Mouse (Mus musculus) neural tube, embryonic 13.5 days (tissue): ENCODE measurements around the gene Akt1. TPM values are rescaled to one million over a fixed set of nuclear protein-coding genes. Genes with fewer than 3 reads are reported as not detected.

Experiments
- ATAC-seq: fragments of 200-750 bp; cut with Nextera tagmentation; 2 replicates; pipeline ENCODE4 v1.8.0; 2017; ENCODE audit warnings: low read depth, mild to moderate bottlenecking, moderate TSS enrichment, moderate library complexity
- H3K27ac ChIP-seq: fragments of 300-500 bp; sonication (generic); replicated peaks from 2 replicates; pipeline ENCODE4 v1.5.1; 2015; ENCODE audit warnings: moderate library complexity, mild to moderate bottlenecking, inconsistent platforms
- H3K27me3 ChIP-seq: fragments of 300-500 bp; sonication (generic); 2 replicates; pipeline ENCODE4 v1.6.1; 2015; ENCODE audit warnings: mild to moderate bottlenecking, inconsistent platforms
- H3K36me3 ChIP-seq: fragments of 300-500 bp; sonication (generic); 2 replicates; pipeline ENCODE4 v1.6.1; 2015; ENCODE audit warnings: mild to moderate bottlenecking, inconsistent platforms
- H3K4me1 ChIP-seq: fragments of 300-500 bp; sonication (generic); replicated peaks from 2 replicates; pipeline ENCODE4 v1.6.1; 2015; ENCODE audit warnings: inconsistent platforms
- H3K4me2 ChIP-seq: fragments of 300-500 bp; sonication (generic); 2 replicates; pipeline ENCODE4 v1.6.1; 2015; ENCODE audit warnings: inconsistent platforms, mild to moderate bottlenecking, moderate library complexity
- H3K4me3 ChIP-seq: fragments of 300-500 bp; sonication (generic); 2 replicates; pipeline ENCODE4 v1.5.1; 2015; ENCODE audit warnings: mild to moderate bottlenecking, inconsistent platforms
- H3K9ac ChIP-seq: fragments of 300-500 bp; sonication (generic); 2 replicates; pipeline ENCODE4 v1.6.1; 2015; ENCODE audit warnings: moderate library complexity, mild to moderate bottlenecking, inconsistent platforms
- H3K9me3 ChIP-seq: fragments of 300-500 bp; sonication (generic); 2 replicates; pipeline ENCODE4 v1.6.1; 2016; ENCODE audit warnings: inconsistent platforms
- WGBS: fragments of 180-500 bp; shearing (Covaris S2); methylation state at CpG from one replicate; pipeline ENCODE4 v1.1.7; 2015; 5-methylcytosine and 5-hydroxymethylcytosine counted together
- polyA plus RNA-seq: library from polyadenylated mRNA; unstranded; fragments of >200 nt; fragmentation: Nextera tagmentation; extraction: Ambion mirVana; gene quantifications from 2 replicates; pipeline ENCODE4 v1.2.1, GENCODE M21; 2015

Gene Akt1
- polyA plus RNA-seq, 1 experiment from 2014 or later, result 101 TPM

DNA sequence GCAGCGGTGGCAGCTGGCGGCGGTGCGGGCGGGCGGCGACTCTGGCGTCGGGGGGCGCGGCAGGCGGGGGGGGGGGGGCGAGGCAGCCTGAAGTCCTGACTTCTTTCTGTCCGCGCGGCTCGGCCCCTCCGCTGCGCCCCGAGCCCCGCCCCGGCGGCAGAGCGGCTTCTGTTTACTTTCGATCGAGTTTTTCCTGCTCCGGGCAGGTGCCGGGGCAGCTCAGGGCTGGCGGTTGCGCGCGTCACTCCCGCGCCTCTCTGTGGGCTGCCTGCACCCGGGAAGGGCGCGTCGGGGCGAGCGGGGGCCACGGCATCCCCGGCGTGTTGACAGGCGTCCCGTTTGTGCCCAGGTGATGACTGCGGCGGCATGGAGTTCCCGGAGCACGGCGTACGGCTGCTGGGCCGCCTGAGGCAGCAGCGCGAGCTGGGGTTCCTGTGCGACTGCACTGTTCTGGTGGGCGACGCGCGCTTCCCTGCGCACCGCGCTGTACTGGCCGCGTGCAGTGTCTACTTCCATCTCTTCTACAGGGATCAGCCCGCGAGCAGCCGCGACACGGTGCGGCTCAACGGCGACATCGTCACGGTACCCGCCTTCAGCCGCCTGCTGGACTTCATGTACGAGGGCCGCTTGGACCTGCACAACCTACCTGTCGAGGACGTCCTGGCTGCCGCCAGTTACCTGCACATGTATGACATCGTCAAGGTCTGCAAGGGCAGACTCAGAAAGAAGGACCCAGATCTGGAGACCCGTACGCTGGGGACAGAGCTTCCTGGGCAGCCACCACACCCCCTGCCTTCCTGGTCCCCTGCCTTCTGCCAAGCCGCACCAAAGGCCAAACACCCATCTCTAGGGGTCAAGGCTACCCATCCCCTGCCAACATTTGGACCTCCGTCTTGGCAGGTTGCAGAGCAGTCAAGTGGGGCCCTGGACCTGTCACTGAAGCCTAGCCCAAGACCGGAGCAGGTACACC, 4.6 kb upstream of the Akt1 start:
- H3K9ac ChIP-seq, result peak overlapping the region; percentile 69
- peak; percentile 33; the same call in 1 of the 2 replicates for ATAC-seq
- no peak overlapping the region for H3K27ac ChIP-seq
- H3K4me3 ChIP-seq, result peak overlapping the region; percentile 52
- peaks cover 42% of the 10 kb centered on the region for H3K27me3 ChIP-seq
- WGBS, result 3% methylated on average over 75 of the region's 87 CpGs
- no peaks in the 10 kb centered on the region for H3K9me3 ChIP-seq
- no peaks in the 10 kb centered on the region for H3K36me3 ChIP-seq
- peak overlapping the region; percentile 92 for H3K4me2 ChIP-seq
- H3K4me1 ChIP-seq, result peaks cover 48% of the 10 kb centered on the region

DNA sequence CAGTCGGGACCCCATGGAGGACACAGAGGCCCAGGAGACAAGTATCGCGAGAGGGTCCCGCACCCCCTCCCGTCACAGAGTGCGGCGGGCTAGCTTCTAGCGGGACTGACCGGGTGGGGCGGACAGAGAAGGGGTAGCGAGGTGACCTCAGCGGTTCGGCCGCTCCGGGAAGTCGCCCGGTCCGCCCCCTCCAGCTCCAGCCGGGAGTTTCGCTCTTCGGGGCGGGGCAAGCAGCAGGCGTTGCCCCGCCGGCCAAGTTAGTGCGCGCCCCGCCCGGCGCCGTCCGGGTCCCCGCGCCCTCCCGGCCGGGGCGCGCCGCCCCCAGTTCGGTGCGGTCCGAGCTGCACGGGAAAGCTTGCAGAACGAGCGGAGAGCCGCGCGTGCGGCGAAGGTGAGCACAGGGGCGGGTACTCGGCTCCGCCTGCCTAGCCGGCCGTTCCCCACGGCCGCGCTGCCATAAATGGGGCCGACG, 3.9 kb upstream of the Akt1 start, which contains the start of gene Zbtb42:
Gene Zbtb42, plus strand, starts transcription at position 274 of the 472 bp plus-strand sequence.
- Histone ChIP-seq H3K4me3 (peak within 1 kb of the TSS; percentile 52), H3K9me3 (no peaks in the 10 kb centered on the region), H3K27ac (no peak within 1 kb of the TSS), H3K4me1 (peaks cover 49% of the 10 kb centered on the region), H3K9ac (peak within 1 kb of the TSS; percentile 69), H3K4me2 (peak within 1 kb of the TSS; percentile 92), H3K36me3 (no peaks in the 10 kb centered on the region), H3K27me3 (peaks cover 42% of the 10 kb centered on the region)
- under 1% methylated on average over 43 of the region's 60 CpGs for WGBS
- ATAC-seq, result no peak

DNA sequence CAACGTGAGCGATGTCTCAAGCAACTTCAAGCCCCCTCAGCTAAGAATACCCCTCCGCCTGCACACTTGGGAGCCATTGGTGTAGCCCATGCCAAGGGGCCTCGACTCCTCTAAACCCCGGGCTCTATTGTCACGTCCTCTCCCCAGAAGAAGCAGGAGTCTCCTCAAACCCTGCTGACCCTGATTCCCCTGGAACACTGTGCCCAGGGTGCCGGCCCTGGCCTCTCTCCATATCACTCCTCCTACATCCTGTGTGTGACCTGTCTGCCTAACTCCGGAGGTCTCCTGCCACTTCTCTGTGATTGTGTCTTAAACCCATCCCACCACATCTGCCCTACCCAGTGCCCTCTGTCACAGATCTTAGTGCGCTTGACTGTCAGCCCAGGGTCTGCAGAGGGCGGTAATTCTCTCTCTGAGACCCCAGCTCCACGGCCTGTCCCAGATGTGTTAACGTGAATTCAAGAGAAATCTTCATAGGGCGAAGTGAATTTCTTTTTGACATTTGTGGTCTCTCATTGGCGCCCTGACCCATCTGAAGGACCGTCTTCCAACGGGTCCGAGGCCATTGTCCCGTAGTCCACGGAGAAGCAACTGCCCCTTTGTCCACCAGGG, 3.4 kb upstream of the Akt1 start:
- H3K4me2 ChIP-seq, result peak overlapping the region; percentile 92
- 18% methylated on average over 19 of the region's 19 CpGs for WGBS
- H3K4me3 ChIP-seq, result peak overlapping the region; percentile 52
- H3K9me3 ChIP-seq, result no peaks in the 10 kb centered on the region
- peaks cover 51% of the 10 kb centered on the region for H3K4me1 ChIP-seq
- peaks cover 42% of the 10 kb centered on the region for H3K27me3 ChIP-seq
- peak overlapping the region; percentile 69 for H3K9ac ChIP-seq
- no peak for ATAC-seq
- no peak overlapping the region for H3K27ac ChIP-seq
- H3K36me3 ChIP-seq, result no peaks in the 10 kb centered on the region

DNA sequence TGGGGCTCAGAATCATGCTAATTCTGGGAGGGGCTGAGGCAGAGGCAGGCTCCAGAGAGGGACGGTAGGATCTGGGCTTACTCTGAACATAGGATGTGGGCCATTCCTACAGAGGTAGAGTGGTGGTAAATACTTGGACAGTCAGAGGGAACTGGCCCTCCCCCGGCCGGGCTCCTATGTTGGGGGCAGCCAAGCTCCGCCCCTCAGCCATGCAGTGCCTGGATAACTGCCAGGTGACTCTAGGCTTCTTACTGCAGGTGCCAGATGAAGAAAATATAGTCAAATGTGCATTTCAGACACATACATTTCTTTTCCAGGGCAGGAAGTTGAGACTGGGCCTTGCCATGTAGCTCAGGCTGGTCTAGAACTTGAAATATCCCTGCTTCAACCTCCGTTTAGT, 2.4 kb upstream of the Akt1 start:
- 63% methylated on average over 5 of the region's 5 CpGs for WGBS
- H3K4me1 ChIP-seq, result peaks cover 61% of the 10 kb centered on the region

DNA sequence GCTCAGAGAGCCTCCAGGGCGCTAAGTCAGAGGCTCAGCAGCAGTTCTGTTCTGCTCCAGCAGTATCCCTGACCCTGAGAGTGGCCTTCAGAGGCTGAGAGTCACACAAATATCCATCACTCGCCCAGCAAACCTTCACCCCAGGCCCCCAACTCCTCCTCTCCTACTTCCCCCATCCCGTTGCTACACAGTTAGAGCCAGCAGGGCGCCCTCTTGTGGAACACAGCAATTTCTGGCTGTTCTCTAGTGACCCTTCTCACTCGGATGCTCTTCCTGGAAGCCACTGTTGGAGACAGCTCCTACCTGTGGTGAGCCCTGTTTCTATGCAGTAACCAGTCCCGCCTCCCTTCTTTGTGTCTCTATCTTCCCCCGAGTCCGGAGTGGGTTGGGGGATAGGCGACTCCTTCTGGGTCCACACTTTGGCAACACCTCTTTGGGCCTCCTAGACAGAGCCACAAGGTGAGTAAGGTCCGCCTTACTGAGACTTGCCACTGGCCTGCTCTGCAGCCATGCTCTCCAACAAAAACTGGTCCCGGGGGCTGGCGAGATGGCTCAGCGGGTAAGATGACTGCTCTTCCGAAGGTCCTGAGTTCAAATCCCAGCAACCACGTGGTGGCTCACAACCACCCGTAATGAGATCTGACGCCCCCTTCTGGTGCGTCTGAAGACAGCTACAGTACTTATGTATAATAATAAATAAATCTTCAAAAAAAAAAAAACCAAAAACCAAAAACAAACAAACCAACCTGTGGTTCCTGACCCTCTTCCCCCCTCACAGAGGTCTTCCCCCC, 756 bp upstream of the Akt1 start:
- peaks cover 72% of the 10 kb centered on the region for H3K4me1 ChIP-seq
- no peaks in the 10 kb centered on the region for H3K9me3 ChIP-seq
- peak overlapping the region; percentile 98 for H3K4me3 ChIP-seq
- WGBS, result 17% methylated on average over 18 of the region's 18 CpGs
- peak; percentile 33 for ATAC-seq
- peak overlapping the region; percentile 97 for H3K4me2 ChIP-seq
- H3K27me3 ChIP-seq, result peaks cover 27% of the 10 kb centered on the region
- H3K36me3 ChIP-seq, result peaks cover 11% of the 10 kb centered on the region
- peak overlapping the region; percentile 95 for H3K27ac ChIP-seq
- H3K9ac ChIP-seq, result peak overlapping the region; percentile 100; the same call in 1 of the 2 replicates

More for the DNA sequence above, 2.4 kb upstream of the Akt1 start:
- Histone ChIP-seq H3K27ac (no peak overlapping the region), H3K4me2 (no peak overlapping the region), H3K4me3 (no peak overlapping the region), H3K9ac (no peak overlapping the region), H3K9me3 (no peaks in the 10 kb centered on the region), H3K27me3 (peaks cover 42% of the 10 kb centered on the region), H3K36me3 (no peaks in the 10 kb centered on the region)
- ATAC-seq, result no peak

DNA sequence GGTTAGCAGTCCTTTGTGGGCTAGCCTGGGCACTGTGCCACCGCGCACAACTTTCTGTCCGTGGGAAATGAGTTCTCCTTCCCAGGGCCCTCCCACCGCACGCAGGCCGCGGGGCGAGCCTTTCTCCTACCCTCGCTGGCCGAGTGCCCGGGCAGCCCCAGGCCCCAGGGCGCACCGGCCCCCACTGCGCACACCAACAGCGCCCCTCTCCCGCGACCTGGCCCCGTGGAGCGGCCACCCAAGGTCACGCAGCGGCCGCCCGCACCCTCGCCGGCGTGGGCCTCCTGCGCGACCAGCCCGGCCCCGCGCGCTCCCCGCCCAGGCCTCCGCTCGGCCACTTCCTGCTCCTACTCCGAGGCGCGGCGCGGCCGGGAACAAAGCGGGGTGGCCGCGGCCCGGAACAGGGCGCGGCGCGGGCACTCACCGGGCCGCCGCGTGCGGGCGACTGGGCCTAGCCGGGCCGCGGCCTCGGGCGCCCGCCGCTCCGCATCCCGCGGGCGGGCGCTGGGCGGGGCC, 1.1 kb downstream of the Akt1 start:
- Histone ChIP-seq H3K9ac (peak overlapping the region; percentile 100), H3K4me1 (peaks cover 78% of the 10 kb centered on the region), H3K27me3 (peaks cover 16% of the 10 kb centered on the region), H3K4me3 (peak overlapping the region; percentile 98), H3K9me3 (no peaks in the 10 kb centered on the region), H3K27ac (peak overlapping the region; percentile 95), H3K4me2 (peak overlapping the region; percentile 97), H3K36me3 (peaks cover 29% of the 10 kb centered on the region)
- WGBS, result 2% methylated on average over 43 of the region's 68 CpGs
- peak; percentile 21; the same call in 1 of the 2 replicates for ATAC-seq

DNA sequence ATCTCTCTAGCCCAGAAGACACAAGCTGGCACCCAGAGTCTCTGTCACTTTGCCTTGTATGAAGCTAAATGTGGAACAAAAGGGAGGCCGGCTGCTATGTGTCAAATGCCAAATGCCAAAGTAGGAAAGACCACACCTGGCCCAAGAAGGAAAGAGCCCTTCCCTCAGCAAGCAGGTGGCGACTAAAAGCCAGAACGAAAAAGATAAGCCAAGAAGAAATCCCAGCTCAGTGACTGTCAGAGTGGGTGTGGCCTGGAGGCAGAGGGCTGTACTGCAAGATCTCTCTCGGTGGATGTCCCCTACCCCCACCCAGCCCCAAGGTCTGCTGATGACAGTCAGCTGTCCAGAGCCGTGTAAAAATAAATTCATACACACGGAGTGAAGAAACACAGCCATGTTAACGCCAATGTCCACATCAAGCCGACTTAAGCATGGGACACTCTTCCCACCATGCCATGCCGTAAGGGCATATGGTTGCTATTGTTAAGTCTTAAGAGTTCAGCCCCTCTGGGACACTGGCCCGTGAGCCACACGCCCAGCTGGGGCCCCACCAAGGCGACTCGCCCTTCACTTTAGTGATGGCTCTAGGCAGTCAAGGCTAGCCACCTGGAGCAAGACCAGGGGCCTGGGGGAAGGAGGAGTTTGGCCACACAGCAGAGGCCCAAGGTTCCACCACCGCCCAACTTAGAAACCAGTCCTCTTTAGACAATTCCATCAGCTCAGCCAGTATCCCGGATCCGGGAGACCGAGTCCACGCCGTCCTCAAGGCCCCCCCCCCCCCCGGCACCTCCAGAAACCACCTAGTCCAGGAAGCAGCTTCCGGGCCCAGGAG, 1.7 kb downstream of the Akt1 start:
- Histone ChIP-seq H3K4me1 (peaks cover 78% of the 10 kb centered on the region), H3K27me3 (peaks cover 10% of the 10 kb centered on the region), H3K36me3 (peaks cover 36% of the 10 kb centered on the region), H3K4me3 (peak overlapping the region; percentile 98), H3K27ac (peak overlapping the region; percentile 95), H3K9me3 (no peaks in the 10 kb centered on the region), H3K4me2 (peak overlapping the region; percentile 97), H3K9ac (peak overlapping the region; percentile 100)
- 5% methylated on average over 21 of the region's 21 CpGs for WGBS
- ATAC-seq, result peak; percentile 26; the same call in 1 of the 2 replicates

DNA sequence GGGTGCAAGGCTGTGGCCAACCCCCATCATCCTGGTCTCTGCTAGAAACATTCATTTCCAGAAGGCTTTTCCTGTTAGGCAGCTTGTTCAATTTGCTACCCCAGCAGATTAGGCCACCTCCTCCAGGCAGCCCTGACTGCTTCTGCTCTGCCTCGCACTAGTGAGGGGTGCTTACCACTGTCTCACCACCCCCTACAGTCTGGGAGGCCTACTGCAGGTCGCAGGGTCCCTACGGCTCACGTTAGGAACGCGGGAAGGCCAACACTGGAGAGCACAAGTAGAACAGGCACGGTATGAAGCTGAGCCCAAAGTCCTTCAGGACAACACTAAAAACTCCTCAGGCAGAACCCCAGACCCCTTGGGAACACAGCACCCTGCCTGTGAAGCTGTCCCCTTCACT, 2.8 kb downstream of the Akt1 start:
- H3K27ac ChIP-seq, result no peak overlapping the region
- H3K36me3 ChIP-seq, result peaks cover 47% of the 10 kb centered on the region
- peak overlapping the region; percentile 98 for H3K4me3 ChIP-seq
- no peaks in the 10 kb centered on the region for H3K27me3 ChIP-seq
- H3K9ac ChIP-seq, result peak overlapping the region; percentile 100
- H3K4me2 ChIP-seq, result peak overlapping the region; percentile 97
- 85% methylated on average over 7 of the region's 7 CpGs for WGBS
- no peaks in the 10 kb centered on the region for H3K9me3 ChIP-seq
- peaks cover 78% of the 10 kb centered on the region for H3K4me1 ChIP-seq
- ATAC-seq, result no peak

DNA sequence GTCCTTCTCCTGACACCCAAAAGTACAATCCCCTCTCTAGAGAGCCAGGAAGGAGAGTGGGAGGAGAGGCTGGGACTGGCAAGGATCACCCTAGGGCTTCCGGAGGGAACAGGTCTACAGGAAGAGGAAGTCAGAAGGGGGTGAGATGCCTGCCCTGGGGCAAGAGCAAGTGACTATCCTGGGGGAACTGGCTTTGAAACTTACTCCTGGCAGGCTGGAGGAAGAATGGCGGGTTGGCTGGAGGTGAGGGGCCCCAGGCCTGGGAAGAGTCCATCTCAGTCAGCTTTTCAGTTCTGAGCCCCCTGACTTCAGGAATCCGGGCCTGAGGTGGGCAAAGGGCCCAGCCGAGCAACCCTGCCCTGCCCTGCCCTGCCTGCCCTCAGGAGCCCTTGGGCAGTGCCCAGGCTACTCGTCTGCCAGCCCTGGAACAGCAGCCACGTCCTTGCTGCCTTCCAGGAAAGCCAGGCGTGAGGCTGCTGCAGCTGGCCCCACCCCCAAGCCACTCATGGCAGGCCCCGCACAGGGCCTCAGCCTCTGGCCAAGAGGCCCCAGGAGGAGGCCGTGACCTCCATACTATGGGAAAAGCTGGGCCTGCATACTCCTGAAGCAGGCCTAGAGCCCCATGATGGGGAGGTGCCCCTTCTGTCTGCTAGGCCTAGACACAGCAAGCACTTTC, 3.8 kb downstream of the Akt1 start:
- Histone ChIP-seq H3K4me3 (peak overlapping the region; percentile 6; the same call in 1 of the 2 replicates), H3K4me2 (peak overlapping the region; percentile 97), H3K9me3 (no peaks in the 10 kb centered on the region), H3K27me3 (no peaks in the 10 kb centered on the region), H3K9ac (peak overlapping the region; percentile 100), H3K27ac (peak overlapping the region; percentile 33), H3K4me1 (peaks cover 88% of the 10 kb centered on the region), H3K36me3 (peaks cover 47% of the 10 kb centered on the region)
- 53% methylated on average over 9 of the region's 9 CpGs for WGBS
- no peak for ATAC-seq

DNA sequence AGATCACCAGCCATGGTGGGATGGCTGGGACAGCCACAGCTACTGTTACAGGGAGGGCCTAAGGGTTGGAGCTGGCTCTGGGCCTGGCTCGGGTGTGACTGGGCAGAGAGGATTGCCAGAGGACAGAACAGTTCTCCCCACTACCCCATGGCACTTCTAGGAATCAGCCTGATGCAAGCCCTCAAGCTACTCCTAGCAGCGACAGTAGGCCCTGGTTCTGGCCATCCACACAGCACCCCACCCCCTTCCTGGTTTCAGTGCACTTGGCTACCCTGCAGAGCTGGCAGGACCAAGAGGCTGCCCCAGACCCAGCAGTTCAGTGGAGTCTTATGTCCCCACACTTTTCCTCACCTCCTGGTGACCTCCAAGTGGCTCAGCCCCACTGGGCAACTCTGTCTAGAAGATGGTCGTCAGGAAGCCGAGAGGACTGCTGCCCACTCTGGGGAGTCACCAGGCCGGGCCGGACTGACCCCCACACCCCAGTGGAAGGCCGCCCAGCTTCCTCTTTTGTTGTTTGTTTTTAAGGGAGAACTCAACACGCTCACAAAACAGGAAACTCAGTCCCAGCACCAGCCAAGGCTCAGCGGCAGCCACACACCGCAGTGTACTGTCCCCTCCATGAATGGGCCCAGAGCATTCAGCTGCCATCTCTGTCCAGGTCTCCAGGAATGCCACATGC, 6.9 kb downstream of the Akt1 start:
- 81% methylated on average over 10 of the region's 10 CpGs for WGBS
- Histone ChIP-seq H3K27me3 (no peaks in the 10 kb centered on the region), H3K4me2 (0 out of 2 replicates have a peak overlapping the region, but pooled peaks have one; percentile 2), H3K27ac (peak overlapping the region; percentile 96), H3K4me3 (no peak overlapping the region), H3K9ac (peak overlapping the region; percentile 52; the same call in 1 of the 2 replicates), H3K4me1 (peaks cover 100% of the 10 kb centered on the region), H3K36me3 (peaks cover 58% of the 10 kb centered on the region), H3K9me3 (no peaks in the 10 kb centered on the region)
- ATAC-seq, result no peak
